Mouse (Mus musculus) E14TG2a.4 (cell line): Measurements from ENCODE around the gene Senp7.
"Not testable (repeated sequence)": the region's sequence is repeated elsewhere in the genome, so short reads cannot be mapped to it uniquely, and the experiment has no call there.

Experiments
- H3K27me3 ChIP-seq: 2 replicates; pipeline ENCODE4 v1.6.1; 2014; ENCODE audit warnings: low read length, control low read depth; ENCODE audit not compliant: insufficient read depth
- H3K36me3 ChIP-seq: 2 replicates; pipeline ENCODE4 v1.6.1; 2014; ENCODE audit warnings: low read length, control low read depth; ENCODE audit not compliant: insufficient read depth
- H3K4me1 ChIP-seq: replicated peaks from 2 replicates; pipeline ENCODE4 v1.6.1; 2014; ENCODE audit warnings: low read depth, low read length, control low read depth
- H3K4me3 ChIP-seq: replicated peaks from 2 replicates; pipeline ENCODE4 v1.5.1; 2014; ENCODE audit warnings: mild to moderate bottlenecking, low read length
- H3K9me3 ChIP-seq: 2 replicates; pipeline ENCODE4 v1.6.1; 2014; ENCODE audit warnings: low read length, control low read depth
- CTCF ChIP-seq: conservative IDR thresholded peaks from 2 replicates; pipeline ENCODE4 v1.5.1; 2014; ENCODE audit warnings: low read length
- NANOG ChIP-seq: IDR thresholded peaks from 2 replicates; pipeline ENCODE4 v1.6.1; 2014; ENCODE audit warnings: borderline replicate concordance, low read length, mixed read lengths
- POU5F1 ChIP-seq: IDR thresholded peaks from 2 replicates; pipeline ENCODE4 v1.6.1; 2014; ENCODE audit warnings: low read length, borderline replicate concordance

Senp7 gene

GRCm38 (mm10) chr16:56061995-56062594 is 14.0 kb downstream of the Senp7 start:
- Histone ChIP-seq H3K4me3 (no peak overlapping the region), H3K27me3 (no peaks in the 10 kb centered on the region), H3K4me1 (peaks cover 20% of the 10 kb centered on the region), H3K9me3 (no peaks in the 10 kb centered on the region), H3K36me3 (no peaks in the 10 kb centered on the region)
- TF ChIP-seq POU5F1 (no peak), NANOG (no peak), CTCF (no peak)

- no peaks in the 10 kb centered on the region for H3K27me3 ChIP-seq
- H3K9me3 ChIP-seq, result no peaks in the 10 kb centered on the region
- H3K4me1 ChIP-seq, result peaks cover 16% of the 10 kb centered on the region
- H3K36me3 ChIP-seq, result no peaks in the 10 kb centered on the region
- no peak for TF ChIP-seq NANOG
- TF ChIP-seq CTCF, result no peak
- TF ChIP-seq POU5F1, result no peak
- no peak overlapping the region for H3K4me3 ChIP-seq
These were observed 14.8 kb downstream of the Senp7 start for GRCm38 (mm10) chr16:56062981-56063380.

GRCm38 (mm10) chr16:56064334-56064990 is 16.3 kb downstream of the Senp7 start:
- TF ChIP-seq CTCF (peak; percentile 55), POU5F1 (no peak)
- no peaks in the 10 kb centered on the region for H3K36me3 ChIP-seq
- H3K4me3 ChIP-seq, result no peak overlapping the region; the same call in 1 of the 2 replicates
- no peaks in the 10 kb centered on the region for H3K9me3 ChIP-seq
- H3K27me3 ChIP-seq, result no peaks in the 10 kb centered on the region
- H3K4me1 ChIP-seq, result peaks cover 13% of the 10 kb centered on the region

- TF ChIP-seq CTCF (no peak), NANOG (no peak), POU5F1 (no peak)
- H3K4me3 ChIP-seq, result no peak overlapping the region
- H3K9me3 ChIP-seq, result no peaks in the 10 kb centered on the region
- H3K4me1 ChIP-seq, result peaks cover 22% of the 10 kb centered on the region
- H3K36me3 ChIP-seq, result no peaks in the 10 kb centered on the region
- no peaks in the 10 kb centered on the region for H3K27me3 ChIP-seq
These were observed 18.0 kb downstream of the Senp7 start for GRCm38 (mm10) chr16:56066113-56066512.

- H3K27me3 ChIP-seq, result no peaks in the 10 kb centered on the region
- H3K9me3 ChIP-seq, result no peaks in the 10 kb centered on the region
- H3K4me1 ChIP-seq, result peaks cover 33% of the 10 kb centered on the region
- no peaks in the 10 kb centered on the region for H3K36me3 ChIP-seq
- TF ChIP-seq POU5F1 (no peak), CTCF (no peak), NANOG (no peak)
- no peak overlapping the region for H3K4me3 ChIP-seq
These were observed 20.5 kb downstream of the Senp7 start for GRCm38 (mm10) chr16:56068523-56069070.

GRCm38 (mm10) chr16:56071317-56072232 is 23.4 kb downstream of the Senp7 start:
- TF ChIP-seq CTCF (no peak), NANOG (no peak), POU5F1 (no peak)
- Histone ChIP-seq H3K4me3 (0 out of 2 replicates have a peak overlapping the region, but pooled peaks have one; percentile 8), H3K27me3 (no peaks in the 10 kb centered on the region), H3K9me3 (no peaks in the 10 kb centered on the region), H3K36me3 (no peaks in the 10 kb centered on the region), H3K4me1 (peaks cover 44% of the 10 kb centered on the region)

GRCm38 (mm10) chr16:56072533-56072932 is 24.4 kb downstream of the Senp7 start:
- H3K4me1 ChIP-seq, result peaks cover 46% of the 10 kb centered on the region
- no peaks in the 10 kb centered on the region for H3K27me3 ChIP-seq
- H3K9me3 ChIP-seq, result no peaks in the 10 kb centered on the region
- H3K36me3 ChIP-seq, result no peaks in the 10 kb centered on the region
- H3K4me3 ChIP-seq, result no peak overlapping the region
- no peak for TF ChIP-seq POU5F1

- not testable (repeated sequence) for H3K27me3 ChIP-seq, H3K36me3 ChIP-seq, H3K9me3 ChIP-seq, H3K4me3 ChIP-seq
- H3K4me1 ChIP-seq, result peaks cover 46% of the 10 kb centered on the region
These were observed 25.0 kb downstream of the Senp7 start for GRCm38 (mm10) chr16:56073150-56073549.

- peaks cover 46% of the 10 kb centered on the region for H3K4me1 ChIP-seq
- no peaks in the 10 kb centered on the region for H3K27me3 ChIP-seq
- TF ChIP-seq POU5F1 (no peak), CTCF (no peak), NANOG (no peak)
- H3K9me3 ChIP-seq, result no peaks in the 10 kb centered on the region
- no peaks in the 10 kb centered on the region for H3K36me3 ChIP-seq
- no peak overlapping the region for H3K4me3 ChIP-seq
These were observed 26.0 kb downstream of the Senp7 start for GRCm38 (mm10) chr16:56074122-56074521.
